Mouse (Mus musculus) lung, embryonic 14.5 days (tissue): ENCODE data around the gene Calcr. TPM values are rescaled to one million over a fixed set of nuclear protein-coding genes. Genes with fewer than 3 reads are reported as not detected.

Source experiments
- ATAC-seq: fragments of 200-750 bp; cut with Nextera tagmentation; 2 replicates; pipeline ENCODE4 v1.8.0; 2017; ENCODE audit warnings: mild to moderate bottlenecking, moderate TSS enrichment, moderate library complexity; ENCODE audit not compliant: insufficient read depth
- DNase-seq: peaks from one replicate; pipeline ENCODE4 v3.0.0-alpha.2; 2015
- H3K27ac ChIP-seq: fragments of 300-500 bp; sonication (generic); 2 replicates; pipeline ENCODE4 v1.5.1; 2014; ENCODE audit warnings: low read depth, mild to moderate bottlenecking, moderate library complexity
- H3K27me3 ChIP-seq: fragments of 300-500 bp; sonication (generic); 2 replicates; pipeline ENCODE4 v1.6.1; 2014; ENCODE audit warnings: low read length, control low read depth; ENCODE audit not compliant: insufficient read depth
- H3K36me3 ChIP-seq: fragments of 300-500 bp; sonication (generic); 2 replicates; pipeline ENCODE4 v1.6.1; 2014; ENCODE audit warnings: control low read depth; ENCODE audit not compliant: insufficient read depth
- H3K4me1 ChIP-seq: fragments of 300-500 bp; sonication (generic); 2 replicates; pipeline ENCODE4 v1.6.1; 2014; ENCODE audit warnings: antibody characterized with exemption, control low read depth; ENCODE audit not compliant: insufficient read depth
- H3K4me2 ChIP-seq: fragments of 300-500 bp; sonication (generic); 2 replicates; pipeline ENCODE4 v1.6.1; 2014; ENCODE audit warnings: mild to moderate bottlenecking
- H3K4me3 ChIP-seq: fragments of 300-500 bp; sonication (generic); 2 replicates; pipeline ENCODE4 v1.5.1; 2014; ENCODE audit warnings: low read depth, low read length
- H3K9ac ChIP-seq: fragments of 300-500 bp; sonication (generic); 2 replicates; pipeline ENCODE4 v1.6.1; 2014
- H3K9me3 ChIP-seq: fragments of 300-500 bp; sonication (generic); 2 replicates; pipeline ENCODE4 v1.6.1; 2016; ENCODE audit warnings: low read depth, low read length, control low read depth
- CTCF ChIP-seq: IDR thresholded peaks from 2 replicates; pipeline ENCODE4 v1.5.1; 2016; ENCODE audit warnings: antibody characterized with exemption, low read depth
- WGBS: fragments of 180-500 bp; shearing (Covaris S2); extraction: QIAGEN DNeasy Blood & Tissue Kit; methylation state at CpG from one replicate; pipeline ENCODE4 v1.1.7; 2014; 5-methylcytosine and 5-hydroxymethylcytosine counted together
- polyA plus RNA-seq: library from polyadenylated mRNA; unstranded; fragments of >200 nt; fragmentation: Nextera tagmentation; extraction: Ambion mirVana; gene quantifications from 2 replicates; pipeline ENCODE4 v1.2.1, GENCODE M21; 2014

Calcr gene
- 0.37 TPM in 2 replicates for polyA plus RNA-seq

DNA sequence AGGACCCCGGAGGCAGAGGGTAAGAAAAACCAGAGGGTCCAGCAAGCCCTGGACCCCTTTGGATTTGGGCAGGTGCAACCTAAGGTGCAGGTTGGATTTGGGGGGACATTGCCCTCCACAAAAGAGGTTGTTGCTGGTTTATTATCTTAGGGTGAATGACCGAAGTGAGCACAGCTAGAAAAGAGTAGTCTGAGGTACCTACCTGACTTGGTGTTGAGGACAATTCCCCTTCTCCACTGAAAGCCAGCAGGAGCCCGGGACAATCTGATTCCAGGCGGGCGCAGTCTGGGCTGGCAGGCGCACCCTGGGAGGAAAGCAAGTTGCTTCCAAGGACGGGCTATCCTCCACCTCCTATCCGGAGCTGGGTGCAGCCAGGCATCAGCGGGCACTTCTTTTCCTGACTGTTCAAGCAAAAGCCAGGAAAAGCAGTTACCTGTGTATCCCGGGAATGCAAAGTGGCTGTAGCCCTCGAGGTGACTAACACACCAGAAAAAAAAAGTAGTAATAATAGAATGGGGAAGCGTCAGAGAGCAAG is at the start of gene Calcr:
TSS of gene Calcr (minus strand) at position 485 of the 535 bp plus-strand sequence.
- Histone ChIP-seq H3K36me3 (no peaks in the 10 kb centered on the region), H3K9ac (no peak within 1 kb of the TSS; the same call in 1 of the 2 replicates), H3K4me3 (peak within 1 kb of the TSS; percentile 46), H3K27me3 (peaks cover 45% of the 10 kb centered on the region), H3K9me3 (no peaks in the 10 kb centered on the region), H3K4me2 (peak within 1 kb of the TSS; percentile 84), H3K27ac (no peak within 1 kb of the TSS), H3K4me1 (no peaks in the 10 kb centered on the region)
- ATAC-seq = 0 out of 2 replicates have a peak, but pooled peaks have one; percentile 23
- no peak for TF ChIP-seq CTCF
- WGBS = 2% methylated on average over 12 of the region's 12 CpGs
- DNase-seq = peak; percentile 9

- ATAC-seq = no peak
- WGBS = 60% methylated on average over 2 of the region's 2 CpGs
Measured at GRCm38 (mm10) chr6:3767485-3767884, 3.0 kb upstream of the Calcr start.

GRCm38 (mm10) chr6:3763171-3763967 is 1.1 kb downstream of the Calcr start:
- Histone ChIP-seq H3K36me3 (no peaks in the 10 kb centered on the region), H3K27me3 (peaks cover 45% of the 10 kb centered on the region), H3K4me1 (no peaks in the 10 kb centered on the region), H3K9ac (no peak overlapping the region; the same call in 1 of the 2 replicates), H3K4me3 (peak overlapping the region; percentile 46), H3K27ac (no peak overlapping the region), H3K9me3 (no peaks in the 10 kb centered on the region), H3K4me2 (peak overlapping the region; percentile 84)
- peak; percentile 82 for ATAC-seq
- peak; percentile 62 for DNase-seq
- under 1% methylated on average over 39 of the region's 39 CpGs for WGBS
- TF ChIP-seq CTCF = no peak

More at GRCm38 (mm10) chr6:3767485-3767884, 3.0 kb upstream of the Calcr start:
- no peak overlapping the region for H3K9ac ChIP-seq
- no peaks in the 10 kb centered on the region for H3K36me3 ChIP-seq
- no peaks in the 10 kb centered on the region for H3K4me1 ChIP-seq
- TF ChIP-seq CTCF = no peak
- H3K27ac ChIP-seq = no peak overlapping the region
- peaks cover 43% of the 10 kb centered on the region for H3K27me3 ChIP-seq
- no peak overlapping the region for H3K4me3 ChIP-seq
- no peaks in the 10 kb centered on the region for H3K9me3 ChIP-seq
- no peak for DNase-seq
- no peak overlapping the region for H3K4me2 ChIP-seq

- H3K36me3 ChIP-seq = no peaks in the 10 kb centered on the region
- WGBS = 51% methylated on average over 3 of the region's 3 CpGs
Measured at GRCm38 (mm10) chr6:3751576-3751975, 12.9 kb downstream of the Calcr start.

DNA sequence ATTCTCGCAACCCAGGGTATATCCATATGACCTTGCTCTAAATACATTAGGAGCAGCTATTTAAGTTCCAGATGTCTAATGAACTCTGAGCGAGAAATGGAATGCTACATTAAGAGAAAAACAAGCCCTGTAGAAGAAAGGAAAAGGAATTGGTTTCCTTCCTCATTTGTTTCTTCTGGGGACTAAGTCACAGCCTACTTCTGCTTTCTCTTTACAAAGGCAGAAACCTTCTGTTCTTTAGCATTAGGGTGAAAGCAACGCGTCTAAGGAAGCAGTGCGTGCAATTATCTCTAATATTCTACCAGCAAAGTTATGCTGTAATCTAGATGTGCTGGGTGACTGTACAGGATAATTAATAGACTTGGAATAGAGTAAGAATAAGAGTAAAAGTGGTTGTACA is 14.9 kb downstream of the Calcr start:
- 74% methylated on average over 5 of the region's 5 CpGs for WGBS
- no peaks in the 10 kb centered on the region for H3K27me3 ChIP-seq
- ATAC-seq (no peak), DNase-seq (no peak)
- no peak overlapping the region for H3K27ac ChIP-seq
- no peaks in the 10 kb centered on the region for H3K4me1 ChIP-seq
- H3K9me3 ChIP-seq = no peaks in the 10 kb centered on the region
- TF ChIP-seq CTCF = no peak
- no peak overlapping the region for H3K9ac ChIP-seq
- no peaks in the 10 kb centered on the region for H3K36me3 ChIP-seq
- no peak overlapping the region for H3K4me2 ChIP-seq
- no peak overlapping the region for H3K4me3 ChIP-seq

More at GRCm38 (mm10) chr6:3751576-3751975, 12.9 kb downstream of the Calcr start:
- Histone ChIP-seq H3K27me3 (no peaks in the 10 kb centered on the region), H3K4me3 (no peak overlapping the region), H3K4me2 (no peak overlapping the region), H3K4me1 (no peaks in the 10 kb centered on the region), H3K9ac (no peak overlapping the region), H3K9me3 (no peaks in the 10 kb centered on the region), H3K27ac (no peak overlapping the region)
- no peak for TF ChIP-seq CTCF
- ATAC-seq (no peak), DNase-seq (no peak)

- Histone ChIP-seq H3K9me3 (no peaks in the 10 kb centered on the region), H3K4me2 (no peak overlapping the region), H3K27ac (no peak overlapping the region), H3K36me3 (no peaks in the 10 kb centered on the region), H3K9ac (no peak overlapping the region), H3K4me1 (no peaks in the 10 kb centered on the region), H3K4me3 (no peak overlapping the region), H3K27me3 (no peaks in the 10 kb centered on the region)
- DNase-seq = peak; percentile 75
- no peak for ATAC-seq
- peak; percentile 57 for TF ChIP-seq CTCF
- 31% methylated on average over 2 of the region's 2 CpGs for WGBS
Measured at GRCm38 (mm10) chr6:3745546-3745945, 19.0 kb downstream of the Calcr start.

DNA sequence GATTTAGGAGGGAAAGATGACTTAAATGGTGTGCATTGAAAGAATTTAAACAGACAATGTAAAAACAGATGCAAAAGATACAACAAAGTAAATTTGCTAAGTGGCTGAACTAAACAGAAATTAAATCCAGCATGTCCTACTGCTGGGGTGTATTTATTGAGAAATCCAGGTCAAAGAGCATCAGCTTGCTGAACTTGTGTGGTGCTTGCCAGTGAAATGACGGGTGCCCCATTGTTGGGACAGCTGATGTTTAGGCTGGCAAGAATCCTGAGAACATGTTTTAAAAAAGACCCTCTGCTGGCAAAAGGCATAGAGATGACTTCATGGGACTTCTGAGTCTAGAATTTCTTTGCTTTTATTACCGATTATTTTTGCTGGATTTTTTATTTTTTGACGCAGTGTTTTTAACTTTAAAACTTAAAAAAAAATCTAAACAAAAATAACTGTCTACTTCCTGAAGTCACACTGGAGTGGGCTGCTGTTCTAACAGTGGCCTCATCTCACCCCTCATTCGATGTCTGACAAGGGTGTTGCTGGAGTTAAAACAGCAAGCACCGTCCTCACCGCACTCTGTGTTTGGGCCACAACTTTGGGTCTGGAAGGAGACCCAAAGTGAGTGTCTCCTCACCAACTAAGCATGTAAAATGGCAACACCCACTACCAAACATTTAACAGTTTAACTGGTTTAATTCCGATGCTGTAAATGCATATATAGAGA is 22.4 kb downstream of the Calcr start:
- H3K9ac ChIP-seq = no peak overlapping the region
- H3K4me2 ChIP-seq = no peak overlapping the region
- H3K9me3 ChIP-seq = no peaks in the 10 kb centered on the region
- H3K36me3 ChIP-seq = no peaks in the 10 kb centered on the region
- 48% methylated on average over 7 of the region's 7 CpGs for WGBS
- no peaks in the 10 kb centered on the region for H3K4me1 ChIP-seq
- TF ChIP-seq CTCF = no peak
- no peaks in the 10 kb centered on the region for H3K27me3 ChIP-seq
- H3K27ac ChIP-seq = no peak overlapping the region
- peak; percentile 74; the same call in 1 of the 2 replicates for ATAC-seq
- peak; percentile 57 for DNase-seq
- H3K4me3 ChIP-seq = no peak overlapping the region
